13 mouse cellular contexts compared by ENCODE assay signal in genomic region chr7:81538070-81538675, GRCm38 (mm10). TPM values are rescaled to one million over a fixed set of nuclear protein-coding genes. Genes with fewer than 3 reads are reported as not detected.
DNase-seq lines count a peak whose midpoint lies in the region; ATAC-seq lines count a peak whose summit lies in the region.
"Had no signal": no experiment of that assay in that cellular context is flagged by ENCODE, and none has a peak within 500 bp of the region (broad histone marks: within the 10 kb centered on the region; RNA-seq: fewer than 3 reads in every experiment).

No protein-coding gene starts in this region.

- peak; percentile 81 for ATAC-seq in CD4-positive, CD25-positive, alpha-beta regulatory T cell, adult 4 months

- DNase-seq in kidney, postnatal 10 days, result peak; percentile 33
- DNase-seq in kidney, adult 9 months, result no peak
- DNase-seq in 416B (ENCODE audit: low read depth), result peak; percentile 39
- DNase-seq in induced T-regulatory cell, adult 2 months (ENCODE audit: low read depth), result peak; percentile 57
- DNase-seq in spleen, postnatal 4 days (ENCODE audit: low spot score in 2 of 2), result no peak
- no peak for DNase-seq in spleen, postnatal 14 days (ENCODE audit: low spot score in 2 of 2)
- DNase-seq in gastrocnemius, postnatal 4 days (ENCODE audit: low spot score in 2 of 2), result no peak
- DNase-seq: thymus, adult 2 months had no signal

RNA-seq across cellular contexts. Expression of gene Fsd2, which starts 28.6 kb away (rescaled TPM):
- 1 to 10 TPM; 5.3 to 6.4 TPM for polyA plus RNA-seq in CD4-positive, CD25-positive, alpha-beta regulatory T cell, adult 4 months (2017; shearing (Covaris generic))
- total RNA-seq in gastrocnemius, postnatal 4 days (2021), result 100 to 1,000 TPM; 152 to 158 TPM

RNA-seq across cellular contexts. Expression of gene Whamm, which starts 32.9 kb away (rescaled TPM):
- polyA plus RNA-seq in CD4-positive, CD25-positive, alpha-beta regulatory T cell, adult 4 months (2017; shearing (Covaris generic)), result 1 to 10 TPM; 3.1 to 5.5 TPM
- total RNA-seq in gastrocnemius, postnatal 4 days (2021), result 1 to 10 TPM; 7.5 to 9.0 TPM

RNA-seq across cellular contexts. Expression of gene BC048679, which starts 40.1 kb away (rescaled TPM):
- polyA plus RNA-seq in CD4-positive, CD25-positive, alpha-beta regulatory T cell, adult 4 months (2017; shearing (Covaris generic)), result not detected
- total RNA-seq in gastrocnemius, postnatal 4 days (2021), result not detected
- total RNA-seq: layer of hippocampus, adult 18-20 months; neutrophil, adult 5-6 weeks had no signal
- polyA plus RNA-seq: heart, embryonic 14.5 days; liver, embryonic 14.5 days; thymus, adult 2 months had no signal

RNA-seq across cellular contexts. Expression of gene Ap3b2, which starts 44.4 kb away (rescaled TPM):
- polyA plus RNA-seq in CD4-positive, CD25-positive, alpha-beta regulatory T cell, adult 4 months (2017; shearing (Covaris generic)), result not detected
- total RNA-seq in gastrocnemius, postnatal 4 days (2021), result 1 to 10 TPM; 4.9 to 5.9 TPM
- total RNA-seq: neutrophil, adult 5-6 weeks had no signal

Comparison
In these comparisons a context has a peak if more than half of its experiments do, and no peak if none do; other contexts are left out.
1. DNase-seq: peak in kidney, postnatal 10 days (single experiment), 416B (single experiment) and induced T-regulatory cell, adult 2 months (single experiment); none in kidney, adult 9 months (single experiment), spleen, postnatal 4 days (0 of 2), spleen, postnatal 14 days (0 of 2) and gastrocnemius, postnatal 4 days (0 of 2).